Mouse (Mus musculus) CH12.LX (cell line): ENCODE measurements around the gene Kank1. TPM values are rescaled to one million over a fixed set of nuclear protein-coding genes. Genes with fewer than 3 reads are reported as not detected.

Experiments used
- DNase-seq: peaks from one replicate; pipeline ENCODE4 v3.0.0-alpha.2; 2013; ENCODE audit errors: extremely low read depth
- H3K27ac ChIP-seq: 2 replicates; pipeline ENCODE4 v1.5.1; 2012; ENCODE audit warnings: low read depth, mild to moderate bottlenecking, control low read depth, moderate library complexity; ENCODE audit not compliant: insufficient read depth
- H3K27me3 ChIP-seq: replicated peaks from 2 replicates; pipeline ENCODE3; 2012; ENCODE audit warnings: inconsistent platforms
- H3K36me3 ChIP-seq, 2 experiments: replicated peaks in 1 of 2; 2 replicates each; pipeline versions ENCODE3 to v1.6.1; 2012; ENCODE audit warnings: inconsistent platforms in 1 of 2, low read length in 1 of 2, mild to moderate bottlenecking in 1 of 2, mixed read lengths in 1 of 2, moderate library complexity in 1 of 2; ENCODE audit not compliant: control insufficient read depth in 1 of 2, insufficient read depth in 1 of 2
- H3K4me1 ChIP-seq, 2 experiments: 2 replicates each; pipeline ENCODE4 v1.6.1; 2012; ENCODE audit warnings: inconsistent platforms in 1 of 2, moderate library complexity in 1 of 2; ENCODE audit not compliant: insufficient read depth in 2 of 2, control insufficient read depth in 1 of 2
- H3K4me2 ChIP-seq: 2 replicates; pipeline ENCODE4 v1.6.1; 2012; ENCODE audit warnings: low read depth, mild to moderate bottlenecking, control low read depth; ENCODE audit not compliant: poor library complexity, insufficient read depth, severe bottlenecking
- H3K4me3 ChIP-seq, 3 experiments: fragments of 150-350 bp in 1 of 3; sonication (generic) in 1 of 3; replicated peaks in 1 of 3; 2 replicates each; pipeline versions ENCODE3 to v1.5.1; 2011 to 2012; ENCODE audit warnings: low read depth in 2 of 3, low read length in 2 of 3, mild to moderate bottlenecking in 2 of 3, moderate library complexity in 2 of 3, control low read depth in 1 of 3, improper control_type of control experiment in 1 of 3, inconsistent platforms in 1 of 3, mixed read lengths in 1 of 3; ENCODE audit not compliant: poor library complexity in 1 of 3
- H3K79me2 ChIP-seq: replicated peaks from 2 replicates; pipeline ENCODE4 v1.6.1; 2012; ENCODE audit warnings: mild to moderate bottlenecking, moderate library complexity; ENCODE audit not compliant: control insufficient read depth, poor library complexity, insufficient read depth, severe bottlenecking; ENCODE audit errors: extremely low read depth
- H3K9ac ChIP-seq: 2 replicates; pipeline ENCODE4 v1.6.1; 2012; ENCODE audit warnings: low read depth, mild to moderate bottlenecking, control low read depth, moderate library complexity; ENCODE audit not compliant: insufficient read depth
- H3K9me3 ChIP-seq: replicated peaks from 2 replicates; pipeline ENCODE3; 2012; ENCODE audit warnings: low read length, inconsistent platforms, mixed read lengths
- CHD1 ChIP-seq: IDR thresholded peaks from 2 replicates; pipeline ENCODE4 v1.6.1; 2012; ENCODE audit warnings: low read depth, low read length, improper control_type of control experiment, inconsistent platforms
- CHD2 ChIP-seq: IDR thresholded peaks from 2 replicates; pipeline ENCODE4 v1.6.1; 2011; ENCODE audit warnings: low read length, improper control_type of control experiment
- CTCF ChIP-seq, 2 experiments: IDR thresholded peaks in 1 of 2; conservative IDR thresholded peaks in 1 of 2; 2 replicates each; pipeline ENCODE4 v1.5.1; 2011 to 2012; ENCODE audit warnings: low read depth in 2 of 2, low read length in 2 of 2, improper control_type of control experiment in 1 of 2, inconsistent platforms in 1 of 2, mild to moderate bottlenecking in 1 of 2, moderate library complexity in 1 of 2
- GABPA ChIP-seq: IDR thresholded peaks from 2 replicates; pipeline ENCODE4 v1.6.1; 2012; ENCODE audit warnings: low read depth, low read length, improper control_type of control experiment, inconsistent platforms; ENCODE audit not compliant: insufficient replicate concordance
- HCFC1 ChIP-seq: IDR thresholded peaks from 2 replicates; pipeline ENCODE4 v1.6.1; 2012; ENCODE audit warnings: low read depth, mild to moderate bottlenecking, inconsistent platforms, low read length, improper control_type of control experiment
- IRF4 ChIP-seq: IDR thresholded peaks from 2 replicates; pipeline ENCODE4 v1.6.1; 2014; ENCODE audit warnings: low read depth, mild to moderate bottlenecking, inconsistent platforms, low read length, improper control_type of control experiment
- JUND ChIP-seq: conservative IDR thresholded peaks from 2 replicates; pipeline ENCODE4 v1.6.1; 2011; ENCODE audit warnings: low read depth, low read length, improper control_type of control experiment
- MAX ChIP-seq: IDR thresholded peaks from 2 replicates; pipeline ENCODE4 v1.6.1; 2011; ENCODE audit warnings: low read length, improper control_type of control experiment
- MAZ ChIP-seq: IDR thresholded peaks from 2 replicates; pipeline ENCODE4 v1.6.1; 2012; ENCODE audit warnings: low read depth, mild to moderate bottlenecking, inconsistent platforms, low read length, improper control_type of control experiment, moderate library complexity
- MEF2A ChIP-seq: IDR thresholded peaks from 2 replicates; pipeline ENCODE4 v1.6.1; 2014; ENCODE audit warnings: low read depth, mild to moderate bottlenecking, inconsistent platforms, low read length, improper control_type of control experiment, borderline replicate concordance
- MXI1 ChIP-seq: IDR thresholded peaks from 2 replicates; pipeline ENCODE4 v1.6.1; 2011; ENCODE audit warnings: mild to moderate bottlenecking, low read depth, low read length, improper control_type of control experiment
- NELFE ChIP-seq: IDR thresholded peaks from 2 replicates; pipeline ENCODE4 v1.6.1; 2011; ENCODE audit warnings: low read depth, low read length, improper control_type of control experiment
- PAX5 ChIP-seq: IDR thresholded peaks from 2 replicates; pipeline ENCODE4 v1.6.1; 2012; ENCODE audit warnings: low read length, inconsistent platforms, mixed read lengths
- POLR2A ChIP-seq: IDR thresholded peaks from 2 replicates; pipeline ENCODE4 v1.6.1; 2011; ENCODE audit warnings: low read depth, mild to moderate bottlenecking, improper control_type of control experiment, low read length
- POLR2AphosphoS2 ChIP-seq: IDR thresholded peaks from 2 replicates; pipeline ENCODE4 v1.6.1; 2011; ENCODE audit warnings: low read depth, low read length, improper control_type of control experiment
- RCOR1 ChIP-seq: conservative IDR thresholded peaks from 2 replicates; pipeline ENCODE4 v1.6.1; 2012; ENCODE audit warnings: low read depth, mild to moderate bottlenecking, inconsistent platforms, low read length, improper control_type of control experiment
- SIN3A ChIP-seq: IDR thresholded peaks from 2 replicates; pipeline ENCODE4 v1.6.1; 2012; ENCODE audit warnings: low read length, improper control_type of control experiment, inconsistent platforms
- SMC3 ChIP-seq: IDR thresholded peaks from 2 replicates; pipeline ENCODE4 v1.6.1; 2011; ENCODE audit warnings: low read depth, low read length, improper control_type of control experiment
- TBP ChIP-seq: conservative IDR thresholded peaks from 2 replicates; pipeline ENCODE4 v1.6.1; 2011; ENCODE audit warnings: low read depth, low read length, improper control_type of control experiment
- TCF12 ChIP-seq: IDR thresholded peaks from 2 replicates; pipeline ENCODE4 v1.6.1; 2014; ENCODE audit warnings: low read depth, mild to moderate bottlenecking, inconsistent platforms, low read length, improper control_type of control experiment
- USF1 ChIP-seq: IDR thresholded peaks from 2 replicates; pipeline ENCODE4 v1.6.1; 2014; ENCODE audit warnings: low read depth, mild to moderate bottlenecking, inconsistent platforms, low read length, improper control_type of control experiment
- USF2 ChIP-seq: conservative IDR thresholded peaks from 2 replicates; pipeline ENCODE4 v1.6.1; 2011; ENCODE audit warnings: low read depth, low read length, improper control_type of control experiment
- ZMIZ1 ChIP-seq: IDR thresholded peaks from 2 replicates; pipeline ENCODE4 v1.6.1; 2012; ENCODE audit warnings: low read depth, mild to moderate bottlenecking, inconsistent platforms, low read length, improper control_type of control experiment
- ZNF384 ChIP-seq: IDR thresholded peaks from 2 replicates; pipeline ENCODE4 v1.6.1; 2012; ENCODE audit warnings: low read depth, low read length, improper control_type of control experiment, inconsistent platforms
- dilution Hi-C: fragments of 300-500 bp; cut with MboI; formaldehyde crosslinking; loops from 2 replicates; pipeline ENCODE4 v1.14.3; 2020; ENCODE audit warnings: low sequenced_read_pairs; ENCODE audit not compliant: extremely low pct_unique_long_range_greater_than_20kb, extremely low pct_ligation_motif_present
- in situ Hi-C: fragments of 300-500 bp; cut with MboI; formaldehyde crosslinking; loops from 3 replicates; pipeline ENCODE4 v1.14.3; 2019; ENCODE audit warnings: low sequenced_read_pairs, low pct_ligation_motif_present, low pct_unique_long_range_greater_than_20kb, mixed read lengths
- polyA plus RNA-seq: library from polyadenylated mRNA; unstranded; fragments of >175 nt; gene quantifications from 2 replicates; pipeline ENCODE4 v1.2.1, GENCODE M21; 2012; ENCODE audit warnings: low read depth; ENCODE audit not compliant: insufficient read length
- total RNA-seq, 2 experiments: library from RNA; depleted of rRNA; stranded (reverse); fragments of 300-350 nt in 1 of 2; fragments of >200 nt in 1 of 2; gene quantifications; 2 replicates each; pipeline ENCODE4 v1.2.3; 2012 to 2014

Gene Kank1
- total and polyA plus RNA-seq, 3 experiments, result 0.10 to 0.13 (median 0.12) TPM

- H3K4me3 ChIP-seq, result no peak overlapping the region
- no peak for DNase-seq
- peaks cover 0 to 10% of the 10 kb centered on the region in 2 experiments; a peak in 2 of 4 replicates for H3K4me1 ChIP-seq
- H3K27me3 ChIP-seq, result no peaks in the 10 kb centered on the region
- dilution Hi-C loops, result no loop called here
- TF ChIP-seq USF2 (no peak), IRF4 (no peak)
- TF ChIP-seq, all 38 proteins: peak for 0
- Histone ChIP-seq H3K27ac (no peak overlapping the region), H3K36me3 (no peaks in the 10 kb centered on the region), H3K4me2 (no peak overlapping the region), H3K9ac (no peak overlapping the region), H3K9me3 (no peaks in the 10 kb centered on the region), H3K79me2 (no peaks in the 10 kb centered on the region)
- in situ Hi-C loops, result loop anchor here (25.0 kb wide), 2 partner anchors 97 to 222 kb away; no protein-coding TSS in a partner anchor
These were observed 198.0 kb downstream of the Kank1 start for GRCm38 (mm10) chr19:25434795-25435194.

- no peaks in the 10 kb centered on the region for H3K9me3 ChIP-seq
- H3K4me2 ChIP-seq, result no peak overlapping the region
- dilution Hi-C loops (no loop called here), in situ Hi-C loops (loop anchor here (25.0 kb wide), 2 partner anchors 98 to 223 kb away; no protein-coding TSS in a partner anchor)
- no peak overlapping the region for H3K9ac ChIP-seq
- DNase-seq, result no peak
- no peak overlapping the region for H3K4me3 ChIP-seq
- no peak for TF ChIP-seq TBP
- no peak for TF ChIP-seq POLR2AphosphoS2
- no peak for TF ChIP-seq USF1
- TF ChIP-seq MEF2A, result no peak
- TF ChIP-seq CHD2, result no peak
- no peak for TF ChIP-seq ZMIZ1
- TF ChIP-seq MAZ, result no peak
- TF ChIP-seq POLR2A, result no peak
- H3K27ac ChIP-seq, result no peak overlapping the region
- peaks cover 0 to 10% of the 10 kb centered on the region in 2 experiments; a peak in 2 of 4 replicates for H3K4me1 ChIP-seq
- no peaks in the 10 kb centered on the region for H3K36me3 ChIP-seq
- no peaks in the 10 kb centered on the region for H3K79me2 ChIP-seq
- no peaks in the 10 kb centered on the region for H3K27me3 ChIP-seq
These were observed 198.6 kb downstream of the Kank1 start for GRCm38 (mm10) chr19:25435412-25435811.

- Histone ChIP-seq H3K36me3 (no peaks in the 10 kb centered on the region), H3K79me2 (no peaks in the 10 kb centered on the region), H3K4me3 (no peak overlapping the region), H3K9me3 (no peaks in the 10 kb centered on the region), H3K27me3 (no peaks in the 10 kb centered on the region), H3K9ac (no peak overlapping the region), H3K4me1 (peaks cover 0 to 10% of the 10 kb centered on the region in 2 experiments; a peak in 2 of 4 replicates), H3K4me2 (no peak overlapping the region), H3K27ac (no peak overlapping the region)
- DNase-seq, result no peak
- in situ Hi-C loops, result loop anchor here (25.0 kb wide), 2 partner anchors 99 to 224 kb away; no protein-coding TSS in a partner anchor
- no peak for TF ChIP-seq HCFC1
- no peak for TF ChIP-seq RCOR1
- TF ChIP-seq MXI1, result no peak
- no peak for TF ChIP-seq MEF2A
- no peak for TF ChIP-seq SIN3A
- TF ChIP-seq CTCF (conservative IDR thresholded peaks at IDR 0.05 in 1 of 2, IDR thresholded peaks at IDR 0.05 in 1 of 2; ENCODE audit: low read depth in 2 of 2, low read length in 2 of 2), result no peak
- TF ChIP-seq CHD1, result no peak
- no peak for TF ChIP-seq POLR2AphosphoS2
- no peak for TF ChIP-seq NELFE
- TF ChIP-seq SMC3, result no peak
- no peak for TF ChIP-seq ZNF384
- no peak for TF ChIP-seq PAX5
- no peak for TF ChIP-seq JUND
- TF ChIP-seq MAX, result no peak
- no peak for TF ChIP-seq CHD2
- TF ChIP-seq GABPA, result no peak
- no peak for TF ChIP-seq USF1
- no peak for TF ChIP-seq TCF12
- dilution Hi-C loops, result no loop called here
These were observed 199.4 kb downstream of the Kank1 start for GRCm38 (mm10) chr19:25436175-25436574.
